Mouse (Mus musculus) left cerebral cortex, adult 18-20 months (tissue): ENCODE measurements at regions not wholly inside any gene's neighbourhood (a gene's known extent, or its start where the extent isn't known, plus 50 kb on each side); places are given as distances from the start of the nearest gene placed in this dataset.

Source experiments
- DNase-seq, 2 experiments: peaks; one replicate each; pipeline ENCODE4 v3.0.0; 2021 to 2022; ENCODE audit warnings: low spot score in 2 of 2, mixed read lengths in 1 of 2

- DNase-seq, result no peak
Observed at GRCm38 (mm10) chr1:157014532-157015497, 75.4 kb upstream of the Ralgps2 start.

GRCm38 (mm10) chr1:157013669-157014048 is 74.2 kb upstream of the Ralgps2 start:
- DNase-seq, result no peak

- no peak for DNase-seq
Observed at GRCm38 (mm10) chr1:157012950-157013668, 73.7 kb upstream of the Ralgps2 start.

- DNase-seq, result no peak
Observed at GRCm38 (mm10) chr1:157011226-157011625, 71.8 kb upstream of the Ralgps2 start.

- DNase-seq, result no peak
Observed at GRCm38 (mm10) chr1:157009427-157009826, 70.0 kb upstream of the Ralgps2 start.

GRCm38 (mm10) chr1:157007891-157008730 is 68.7 kb upstream of the Ralgps2 start:
- no peak for DNase-seq

GRCm38 (mm10) chr1:157004312-157005074 is 65.1 kb upstream of the Ralgps2 start:
- DNase-seq, result no peak

GRCm38 (mm10) chr1:157003034-157003433 is 63.6 kb upstream of the Ralgps2 start:
- DNase-seq, result no peak

GRCm38 (mm10) chr1:157002258-157002657 is 62.8 kb upstream of the Ralgps2 start:
- no peak for DNase-seq

GRCm38 (mm10) chr1:157001008-157001660 is 61.7 kb upstream of the Ralgps2 start:
- no peak for DNase-seq

GRCm38 (mm10) chr1:156999947-157000346 is 60.5 kb upstream of the Ralgps2 start:
- no peak for DNase-seq

GRCm38 (mm10) chr1:156999272-156999671 is 59.8 kb upstream of the Ralgps2 start:
- DNase-seq, result no peak

- no peak for DNase-seq
Observed at GRCm38 (mm10) chr1:156997476-156998305, 58.3 kb upstream of the Ralgps2 start.

GRCm38 (mm10) chr1:156997033-156997432 is 57.6 kb upstream of the Ralgps2 start:
- peak; percentile 51 to 66 for DNase-seq

GRCm38 (mm10) chr1:156996084-156996880 is 56.9 kb upstream of the Ralgps2 start:
- no peak for DNase-seq

GRCm38 (mm10) chr1:156995180-156995951 is 55.9 kb upstream of the Ralgps2 start:
- no peak for DNase-seq

GRCm38 (mm10) chr1:156994644-156995016 is 55.2 kb upstream of the Ralgps2 start:
- DNase-seq, result no peak
